Mouse (Mus musculus) spleen, adult 18-20 months (tissue): ENCODE measurements around the gene Nfyb.

ENCODE experiments used
- DNase-seq, 2 experiments: peaks; one replicate each; pipeline ENCODE4 v3.0.0; 2022; ENCODE audit warnings: mixed read lengths in 2 of 2

The Nfyb gene

DNA sequence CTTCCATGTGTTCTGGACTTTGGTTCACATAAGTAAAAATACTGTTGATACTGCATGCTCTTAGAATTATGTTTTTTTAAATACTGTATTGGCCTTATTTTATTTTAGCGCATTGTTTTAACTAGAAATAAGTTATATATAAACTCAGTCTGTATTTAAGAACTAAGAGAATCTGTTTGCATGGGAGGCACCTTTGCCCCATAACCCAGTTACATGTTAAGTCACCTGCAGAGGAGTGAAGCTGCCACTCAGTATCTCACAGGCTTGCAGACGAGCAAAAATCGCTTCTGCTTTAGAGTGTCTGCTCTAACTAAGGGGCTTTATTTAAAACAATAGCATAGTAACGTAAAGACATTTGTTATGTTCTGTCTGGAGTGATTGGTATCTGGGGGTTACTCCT is 22.1 kb downstream of the Nfyb start:
- DNase-seq, result no peak

DNA sequence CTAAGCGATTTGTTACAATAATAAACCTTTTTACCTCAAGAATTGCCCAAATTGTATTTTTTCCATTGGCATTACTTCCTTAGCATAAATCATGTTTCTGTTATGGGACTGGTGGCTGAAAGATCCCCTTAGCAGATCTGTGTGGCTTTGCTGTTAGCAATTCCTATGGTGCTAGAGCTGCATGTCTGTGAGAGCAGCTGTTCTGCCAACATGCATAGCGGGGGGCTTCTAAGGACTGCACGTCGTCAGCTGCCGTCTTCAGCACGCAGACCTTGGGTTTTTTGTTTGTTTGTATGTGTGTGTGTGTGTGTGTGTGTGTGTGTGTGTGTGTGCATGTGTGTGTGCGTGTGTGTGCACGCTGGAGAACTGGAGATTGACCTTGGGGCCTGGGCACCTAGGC is 22.6 kb downstream of the Nfyb start:
- DNase-seq, result no peak

DNA sequence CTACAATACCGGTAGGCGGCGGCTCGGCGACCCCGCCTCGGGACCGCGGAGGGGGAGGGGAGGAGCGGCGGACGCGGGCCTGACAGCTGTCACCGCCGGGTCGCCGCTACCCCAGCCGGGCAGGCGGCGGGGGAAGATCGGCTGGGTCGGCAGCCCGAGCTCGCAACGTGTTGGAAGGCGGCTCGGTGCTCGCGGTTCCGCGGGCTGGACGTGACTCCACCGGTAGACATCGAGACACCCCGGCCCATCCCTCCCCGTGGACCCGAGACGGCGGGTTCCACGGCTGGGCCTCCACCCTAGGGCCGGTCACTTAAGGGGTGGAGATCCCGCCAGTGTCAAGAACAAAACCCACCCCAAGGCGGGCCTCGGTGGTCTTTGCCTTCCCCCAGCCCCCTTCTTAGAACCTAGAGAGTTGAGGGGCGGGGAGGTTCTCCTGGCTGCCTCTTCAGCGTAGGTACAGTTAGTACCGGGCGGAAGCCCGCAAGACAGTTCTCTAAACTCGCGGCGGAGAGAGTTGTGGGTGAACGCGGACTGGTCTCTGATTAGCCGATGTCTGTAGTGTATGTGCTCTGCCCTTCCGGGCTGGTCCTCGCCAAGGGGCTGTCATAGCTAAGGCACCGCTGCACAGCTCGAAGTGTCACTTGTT is 64.5 kb downstream of the Nfyb start:
- DNase-seq, result peak in 1 of 2 experiments; percentile 31

DNA sequence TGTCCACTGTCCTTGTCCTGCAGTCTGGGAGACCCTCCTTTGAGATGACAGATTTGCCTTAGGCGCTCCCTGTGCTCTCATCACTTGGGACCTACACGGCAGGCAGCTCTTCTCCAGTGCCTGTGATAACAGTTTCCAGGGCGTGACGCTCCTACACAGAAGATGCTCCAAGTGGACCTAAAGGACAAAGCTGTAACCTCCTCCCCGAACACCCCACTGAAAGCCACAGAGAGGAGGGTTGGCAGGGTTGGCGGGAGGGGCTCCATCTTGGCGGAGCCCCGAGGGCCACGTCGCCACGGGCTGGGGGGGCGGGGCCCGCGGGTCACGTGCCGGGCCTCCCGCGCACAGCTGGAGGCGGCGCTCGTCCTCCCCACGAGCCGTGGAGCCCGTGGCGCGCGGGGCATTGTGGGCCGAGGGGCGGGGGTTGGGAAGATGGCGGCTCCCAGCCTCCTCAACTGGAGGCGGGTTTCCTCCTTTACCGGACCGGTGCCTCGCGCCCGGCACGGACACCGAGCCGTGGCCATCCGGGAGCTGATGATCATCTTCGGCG is 65.2 kb downstream of the Nfyb start:
- DNase-seq, result peak; percentile 82 to 92
